Mouse (Mus musculus) megakaryocyte, embryonic 14.5 days (primary cell): Measurements from ENCODE around the gene Lbx1.

Experiments
- FLI1 ChIP-seq: IDR thresholded peaks from 2 replicates; pipeline ENCODE4 v1.6.1; 2012; ENCODE audit warnings: low read length, inconsistent platforms, mixed read lengths
- GATA1 ChIP-seq: IDR thresholded peaks from 3 replicates; pipeline ENCODE4 v1.6.1; 2012; ENCODE audit warnings: mixed read lengths, low read length, inconsistent platforms, borderline replicate concordance

DNA sequence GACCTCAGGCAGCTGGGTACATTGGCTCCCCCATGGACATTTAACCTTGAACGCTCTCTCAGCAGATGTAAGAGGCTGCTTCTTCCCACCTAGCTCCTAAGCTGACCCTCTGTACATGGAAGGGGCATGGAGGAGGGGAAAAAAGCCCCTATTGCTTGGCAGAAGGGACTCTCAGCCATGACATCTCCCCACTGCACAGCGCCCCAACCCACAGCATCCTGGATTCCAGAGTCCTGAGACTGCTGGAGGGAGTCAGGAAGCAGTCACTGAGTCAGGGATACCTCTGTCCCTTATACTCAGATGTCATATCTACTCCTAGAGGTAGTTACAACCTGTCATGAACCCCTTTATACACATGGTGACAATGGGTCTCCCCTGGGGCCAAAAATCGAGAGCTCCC, 8.6 kb downstream of the Lbx1 start:
- no peak for TF ChIP-seq GATA1
- TF ChIP-seq FLI1, result no peak
